Mouse (Mus musculus) stomach, embryonic 14.5 days (tissue): ENCODE measurements around the gene Tssc4. TPM values are rescaled to one million over a fixed set of nuclear protein-coding genes. Genes with fewer than 3 reads are reported as not detected.
A peak's percentile ranks its signal among the peaks of the same experiment; 100 is the strongest.

ENCODE experiments used
- ATAC-seq: fragments of 200-750 bp; cut with Nextera tagmentation; 2 replicates; pipeline ENCODE4 v1.8.0; 2017; ENCODE audit warnings: low read depth, moderate TSS enrichment; ENCODE audit not compliant: insufficient number of reproducible peaks, insufficient read depth, low FRiP score
- H3K27ac ChIP-seq: fragments of 300-500 bp; sonication (generic); 2 replicates; pipeline ENCODE4 v1.5.1; 2014; ENCODE audit warnings: mild to moderate bottlenecking, low read length, moderate library complexity, mixed read lengths
- H3K27me3 ChIP-seq: fragments of 300-500 bp; sonication (generic); 2 replicates; pipeline ENCODE4 v1.6.1; 2014; ENCODE audit warnings: low read length, control low read depth, mixed read lengths; ENCODE audit not compliant: control insufficient read depth, insufficient read depth
- H3K36me3 ChIP-seq: fragments of 300-500 bp; sonication (generic); 2 replicates; pipeline ENCODE4 v1.6.1; 2014; ENCODE audit warnings: mild to moderate bottlenecking, control low read depth, low read length, moderate library complexity, mixed read lengths; ENCODE audit not compliant: control insufficient read depth, insufficient read depth
- H3K4me1 ChIP-seq: fragments of 300-500 bp; sonication (generic); 2 replicates; pipeline ENCODE4 v1.6.1; 2014; ENCODE audit warnings: low read length, control low read depth, mixed read lengths; ENCODE audit not compliant: control insufficient read depth, insufficient read depth
- H3K4me2 ChIP-seq: fragments of 300-500 bp; sonication (generic); replicated peaks from 2 replicates; pipeline ENCODE4 v1.6.1; 2014; ENCODE audit warnings: low read depth, low read length, control low read depth
- H3K4me3 ChIP-seq: fragments of 300-500 bp; sonication (generic); 2 replicates; pipeline ENCODE4 v1.5.1; 2014; ENCODE audit warnings: low read depth, low read length, control low read depth
- H3K9ac ChIP-seq: fragments of 300-500 bp; sonication (generic); replicated peaks from 2 replicates; pipeline ENCODE4 v1.6.1; 2014; ENCODE audit warnings: low read depth, mild to moderate bottlenecking, control low read depth, low read length, moderate library complexity, mixed read lengths
- H3K9me3 ChIP-seq: fragments of 300-500 bp; sonication (generic); 2 replicates; pipeline ENCODE4 v1.6.1; 2016; ENCODE audit warnings: low read depth, low read length, control low read depth; ENCODE audit not compliant: control insufficient read depth
- WGBS: fragments of 180-500 bp; shearing (Covaris S2); extraction: QIAGEN DNeasy Blood & Tissue Kit; methylation state at CpG from one replicate; pipeline ENCODE4 v1.1.7; 2014; 5-methylcytosine and 5-hydroxymethylcytosine counted together
- polyA plus RNA-seq: library from polyadenylated mRNA; unstranded; fragments of >200 nt; fragmentation: Nextera tagmentation; extraction: Ambion mirVana; gene quantifications from 2 replicates; pipeline ENCODE4 v1.2.1, GENCODE M21; 2014

The Tssc4 gene
- polyA plus RNA-seq, 1 experiment from 2014 or later, result 61.3 TPM

DNA sequence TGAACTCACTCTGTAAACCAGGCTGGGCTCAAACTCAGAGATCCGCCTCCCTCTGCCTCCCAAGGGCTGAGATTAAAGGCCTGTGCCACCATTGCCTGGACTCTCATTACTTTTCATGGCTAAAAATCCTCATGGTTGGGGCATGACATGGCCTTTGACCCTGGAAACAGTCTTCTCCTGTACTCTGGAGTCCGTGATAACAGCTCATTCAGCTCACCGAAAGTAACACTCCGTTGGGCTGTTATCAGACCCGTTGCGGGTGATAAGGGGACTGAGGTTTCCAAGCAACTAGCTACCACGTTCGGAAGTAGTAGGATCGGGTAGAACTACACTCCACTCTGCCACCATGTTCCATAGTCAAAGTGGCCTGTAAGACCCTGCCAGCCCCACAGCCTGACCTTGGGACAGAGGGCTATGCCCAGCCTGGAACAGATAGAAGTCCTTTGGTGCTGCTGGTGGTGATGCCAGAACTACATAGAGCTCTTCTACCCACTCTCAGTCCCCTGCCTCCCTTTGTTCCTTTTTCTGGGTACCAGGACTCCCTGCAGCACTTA is 11.3 kb upstream of the Tssc4 start:
- Histone ChIP-seq H3K4me1 (peaks cover 58% of the 10 kb centered on the region), H3K9me3 (no peaks in the 10 kb centered on the region), H3K9ac (no peak overlapping the region), H3K4me3 (no peak overlapping the region), H3K27me3 (no peaks in the 10 kb centered on the region), H3K27ac (peak overlapping the region; percentile 82), H3K36me3 (peaks cover 28% of the 10 kb centered on the region), H3K4me2 (0 out of 2 replicates have a peak overlapping the region, but pooled peaks have one; percentile 5)
- WGBS, result 49% methylated on average over 9 of the region's 9 CpGs
- no peak for ATAC-seq

GRCm38 (mm10) chr7:143058221-143058697 is 10.8 kb upstream of the Tssc4 start:
- no peaks in the 10 kb centered on the region for H3K9me3 ChIP-seq
- H3K27me3 ChIP-seq, result no peaks in the 10 kb centered on the region
- H3K4me2 ChIP-seq, result 0 out of 2 replicates have a peak overlapping the region, but pooled peaks have one; percentile 5
- H3K27ac ChIP-seq, result peak overlapping the region; percentile 82
- WGBS, result 64% methylated on average over 5 of the region's 5 CpGs
- ATAC-seq, result no peak
- H3K4me1 ChIP-seq, result peaks cover 58% of the 10 kb centered on the region
- no peak overlapping the region for H3K4me3 ChIP-seq
- no peak overlapping the region for H3K9ac ChIP-seq
- H3K36me3 ChIP-seq, result peaks cover 33% of the 10 kb centered on the region

- H3K4me1 ChIP-seq, result peaks cover 54% of the 10 kb centered on the region
- 70% methylated on average over 5 of the region's 5 CpGs for WGBS
Measured at GRCm38 (mm10) chr7:143059202-143059870, 9.7 kb upstream of the Tssc4 start.

GRCm38 (mm10) chr7:143062704-143063103 is 6.3 kb upstream of the Tssc4 start:
- no peak overlapping the region for H3K4me3 ChIP-seq
- no peaks in the 10 kb centered on the region for H3K9me3 ChIP-seq
- 74% methylated on average over 2 of the region's 2 CpGs for WGBS
- H3K27ac ChIP-seq, result no peak overlapping the region
- H3K4me1 ChIP-seq, result peaks cover 21% of the 10 kb centered on the region
- H3K27me3 ChIP-seq, result no peaks in the 10 kb centered on the region
- no peak overlapping the region for H3K4me2 ChIP-seq
- no peak for ATAC-seq
- H3K36me3 ChIP-seq, result peaks cover 72% of the 10 kb centered on the region
- no peak overlapping the region for H3K9ac ChIP-seq

More at GRCm38 (mm10) chr7:143059202-143059870, 9.7 kb upstream of the Tssc4 start:
- Histone ChIP-seq H3K36me3 (peaks cover 44% of the 10 kb centered on the region), H3K27me3 (no peaks in the 10 kb centered on the region), H3K4me3 (no peak overlapping the region), H3K9ac (no peak overlapping the region), H3K27ac (peak overlapping the region; percentile 66; the same call in 1 of the 2 replicates), H3K9me3 (no peaks in the 10 kb centered on the region), H3K4me2 (no peak overlapping the region)
- ATAC-seq, result no peak

DNA sequence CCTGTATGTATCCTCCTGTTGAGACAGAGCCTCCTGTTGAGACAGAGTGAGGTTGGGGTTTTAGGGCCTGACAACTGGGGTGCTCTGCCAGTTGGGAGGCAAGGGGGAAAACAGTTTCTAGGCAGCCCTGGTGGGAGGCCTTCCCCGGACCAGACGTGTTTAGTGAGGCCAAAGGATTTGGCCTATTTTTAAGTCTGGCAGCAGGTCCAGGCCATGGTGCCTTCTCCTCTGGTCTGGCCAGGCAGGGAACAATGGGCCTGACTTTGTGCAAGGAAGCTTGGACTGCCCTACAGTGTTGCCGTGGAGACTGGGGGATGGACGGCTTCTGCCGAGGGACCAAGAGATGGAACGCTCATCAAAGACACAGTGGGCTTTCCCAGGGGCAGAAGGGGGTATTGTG is 4.8 kb upstream of the Tssc4 start:
- WGBS, result 81% methylated on average over 6 of the region's 6 CpGs
- Histone ChIP-seq H3K4me3 (no peak overlapping the region), H3K36me3 (peaks cover 72% of the 10 kb centered on the region), H3K4me2 (no peak overlapping the region), H3K9ac (no peak overlapping the region), H3K4me1 (peaks cover 10% of the 10 kb centered on the region; the same call in 1 of the 2 replicates), H3K9me3 (no peaks in the 10 kb centered on the region), H3K27me3 (no peaks in the 10 kb centered on the region), H3K27ac (no peak overlapping the region)
- ATAC-seq, result no peak

DNA sequence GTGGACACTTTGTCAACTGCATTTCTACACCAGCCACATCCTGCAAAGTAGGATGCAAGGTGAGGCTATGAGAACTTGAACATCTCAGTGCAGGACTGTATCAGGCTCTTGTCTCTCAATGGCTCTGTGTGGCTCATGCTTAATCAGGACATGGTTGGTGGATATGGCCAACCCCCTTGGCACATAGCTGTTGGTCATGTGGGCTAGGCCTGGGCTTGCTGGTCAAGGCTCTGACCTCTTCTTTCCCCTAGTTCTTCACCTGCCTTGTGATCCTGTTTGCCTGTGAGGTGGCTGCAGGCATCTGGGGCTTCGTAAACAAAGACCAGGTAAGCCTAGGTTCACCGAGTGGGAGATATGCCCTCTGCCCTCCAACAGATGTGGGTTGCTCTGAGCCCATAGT is 3.4 kb upstream of the Tssc4 start:
- H3K9me3 ChIP-seq, result no peaks in the 10 kb centered on the region
- ATAC-seq, result no peak
- H3K27me3 ChIP-seq, result no peaks in the 10 kb centered on the region
- no peak overlapping the region for H3K27ac ChIP-seq
- H3K4me1 ChIP-seq, result peaks cover 15% of the 10 kb centered on the region; the same call in 1 of the 2 replicates
- H3K9ac ChIP-seq, result no peak overlapping the region
- H3K36me3 ChIP-seq, result peaks cover 67% of the 10 kb centered on the region
- H3K4me3 ChIP-seq, result no peak overlapping the region
- no peak overlapping the region for H3K4me2 ChIP-seq
- WGBS, result 84% methylated on average over 2 of the region's 2 CpGs

DNA sequence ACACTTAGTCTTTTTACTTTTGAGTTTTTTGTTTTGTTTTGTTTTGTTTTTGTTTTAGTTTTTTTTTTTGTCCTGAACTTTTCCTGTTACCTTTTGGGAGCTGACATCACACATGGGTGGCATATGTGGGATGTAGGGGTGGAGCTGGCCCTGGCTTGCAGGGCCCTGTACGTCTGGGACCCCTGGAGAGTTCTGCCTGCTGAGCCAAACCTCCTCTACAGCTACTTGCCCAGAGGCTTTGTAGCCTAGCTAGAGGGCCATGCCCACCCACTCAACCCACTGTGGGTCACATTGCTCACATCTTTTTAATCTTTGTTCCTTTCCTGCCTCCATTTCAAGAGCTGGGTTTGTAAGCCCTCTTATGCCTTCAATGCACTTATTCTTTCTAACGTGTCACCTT is 1.6 kb upstream of the Tssc4 start:
- Histone ChIP-seq H3K9ac (no peak overlapping the region), H3K9me3 (no peaks in the 10 kb centered on the region), H3K4me3 (no peak overlapping the region), H3K4me1 (peaks cover 16% of the 10 kb centered on the region; the same call in 1 of the 2 replicates), H3K36me3 (peaks cover 57% of the 10 kb centered on the region), H3K27me3 (no peaks in the 10 kb centered on the region), H3K27ac (peak overlapping the region; percentile 96; the same call in 1 of the 2 replicates), H3K4me2 (no peak overlapping the region)
- no peak for ATAC-seq
- WGBS, result 80% methylated on average over 2 of the region's 2 CpGs

GRCm38 (mm10) chr7:143067897-143068296 is 1.2 kb upstream of the Tssc4 start:
- Histone ChIP-seq H3K9me3 (no peaks in the 10 kb centered on the region), H3K27ac (peak overlapping the region; percentile 96), H3K4me2 (peak overlapping the region; percentile 39), H3K36me3 (peaks cover 55% of the 10 kb centered on the region), H3K27me3 (no peaks in the 10 kb centered on the region), H3K4me3 (no peak overlapping the region), H3K4me1 (peaks cover 13% of the 10 kb centered on the region; the same call in 1 of the 2 replicates), H3K9ac (no peak overlapping the region)
- 82% methylated on average over 3 of the region's 3 CpGs for WGBS
- ATAC-seq, result no peak
